Mouse (Mus musculus): ENCODE data around the gene Zxdb. TPM values are rescaled to one million over a fixed set of nuclear protein-coding genes. Genes with fewer than 3 reads are reported as not detected.

Gene Zxdb
- polyA plus RNA-seq, 1 experiment from 2014 or later, result 2.4 TPM

DNA sequence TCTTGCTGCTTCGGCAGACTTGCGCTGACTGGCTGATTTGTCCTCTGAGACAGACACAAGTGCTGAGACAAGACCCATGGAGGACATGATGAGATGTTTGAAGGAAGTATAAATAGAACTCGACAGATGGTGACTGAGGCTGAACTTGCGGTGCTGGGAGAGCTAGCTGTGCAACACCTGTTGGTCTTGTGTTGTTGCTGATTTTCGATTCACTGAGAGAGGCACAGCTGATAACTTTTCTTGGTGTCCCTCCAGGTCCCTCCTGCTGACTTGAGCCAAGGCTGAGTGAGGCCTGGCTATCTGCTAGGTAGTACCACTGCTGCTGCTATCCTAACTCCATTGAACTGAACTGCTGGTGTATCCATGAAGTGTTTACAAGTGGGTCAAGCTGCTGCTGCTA lies 29.4 kb downstream of the Zxdb start:
- ATAC-seq (replicated peaks; ENCODE audit: low FRiP score, low TSS enrichment, low read depth), result no peak
- Histone ChIP-seq H3K9me3 (ENCODE audit: control insufficient read depth, low read length) (no peaks in the 10 kb centered on the region), H3K4me2 (ENCODE audit: low read length) (no peak overlapping the region), H3K36me3 (ENCODE audit: control insufficient read depth, insufficient read depth, low read length) (no peaks in the 10 kb centered on the region), H3K4me3 (ENCODE audit: low read depth, low read length) (no peak overlapping the region), H3K27ac (ENCODE audit: low read depth) (no peak overlapping the region), H3K4me1 (replicated peaks; ENCODE audit: control insufficient read depth, insufficient read depth, low read length) (no peaks in the 10 kb centered on the region), H3K9ac (ENCODE audit: low read length) (no peak overlapping the region), H3K27me3 (replicated peaks; ENCODE audit: control insufficient read depth, insufficient read depth, low read length) (no peaks in the 10 kb centered on the region)
- no peak for DNase-seq (ENCODE audit: low spot score)
- 84% methylated on average over 5 of the region's 5 CpGs for WGBS

DNA sequence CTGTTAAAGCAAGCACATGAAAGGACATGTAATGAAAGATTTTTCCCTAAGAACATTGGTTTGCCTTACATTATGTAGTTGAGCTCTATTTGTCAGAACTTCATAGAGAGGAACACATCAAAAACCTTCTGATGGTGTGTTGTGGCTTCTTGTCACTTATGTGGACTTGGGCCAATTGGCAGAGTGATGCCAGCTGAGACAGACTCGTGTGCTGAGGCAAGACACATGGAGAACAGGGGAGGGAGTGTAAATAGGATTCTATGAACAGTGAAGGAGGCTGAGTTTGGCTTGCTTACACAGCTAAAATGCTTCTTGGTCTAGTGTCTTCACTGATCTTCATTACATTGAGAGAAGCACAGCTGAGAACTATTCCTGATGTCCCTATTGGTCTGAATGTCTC lies 35.6 kb downstream of the Zxdb start:
- DNase-seq (ENCODE audit: low spot score), result no peak
- H3K27ac ChIP-seq (ENCODE audit: low read depth), result no peak overlapping the region
- WGBS, result 50% methylated on average over 1 of the region's 1 CpGs
- H3K4me3 ChIP-seq (ENCODE audit: low read depth, low read length), result no peak overlapping the region
- ATAC-seq (replicated peaks; ENCODE audit: low FRiP score, low TSS enrichment, low read depth), result no peak
- H3K27me3 ChIP-seq (replicated peaks; ENCODE audit: control insufficient read depth, insufficient read depth, low read length), result no peaks in the 10 kb centered on the region
- H3K4me1 ChIP-seq (replicated peaks; ENCODE audit: control insufficient read depth, insufficient read depth, low read length), result no peaks in the 10 kb centered on the region
- no peak overlapping the region for H3K4me2 ChIP-seq (ENCODE audit: low read length)
- H3K36me3 ChIP-seq (ENCODE audit: control insufficient read depth, insufficient read depth, low read length), result no peaks in the 10 kb centered on the region
- H3K9ac ChIP-seq (ENCODE audit: low read length), result no peak overlapping the region
- no peaks in the 10 kb centered on the region for H3K9me3 ChIP-seq (ENCODE audit: control insufficient read depth, low read length)

DNA sequence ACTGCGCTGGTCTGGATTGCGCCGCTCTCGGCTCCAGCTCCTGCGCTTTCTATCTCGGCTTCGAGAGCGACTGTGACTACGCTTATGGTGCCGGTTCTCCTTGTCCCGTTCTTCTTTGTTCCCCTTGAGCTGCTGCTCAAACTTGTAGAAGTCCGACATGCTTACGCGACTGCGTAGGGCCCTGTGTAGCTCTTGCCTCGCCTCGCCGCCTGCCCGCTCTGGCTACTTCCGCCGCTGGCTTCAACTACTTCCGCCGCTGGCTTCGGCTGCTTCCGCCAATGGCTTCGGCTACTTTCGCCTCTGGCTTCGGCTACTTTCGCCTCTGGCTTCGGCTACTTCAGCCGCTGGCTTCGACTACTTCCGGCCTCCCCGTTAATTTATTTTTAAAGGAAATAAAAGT lies 49.5 kb downstream of the Zxdb start:
- Histone ChIP-seq H3K4me2 (ENCODE audit: low read length) (no peak overlapping the region), H3K36me3 (ENCODE audit: control insufficient read depth, insufficient read depth, low read length) (no peaks in the 10 kb centered on the region), H3K9me3 (ENCODE audit: control insufficient read depth, low read length) (no peaks in the 10 kb centered on the region), H3K9ac (ENCODE audit: low read length) (no peak overlapping the region), H3K4me1 (replicated peaks; ENCODE audit: control insufficient read depth, insufficient read depth, low read length) (no peaks in the 10 kb centered on the region), H3K4me3 (ENCODE audit: low read depth, low read length) (no peak overlapping the region), H3K27ac (ENCODE audit: low read depth) (no peak overlapping the region), H3K27me3 (replicated peaks; ENCODE audit: control insufficient read depth, insufficient read depth, low read length) (no peaks in the 10 kb centered on the region)
- WGBS, result 96% methylated on average over 34 of the region's 34 CpGs
- no peak for ATAC-seq (replicated peaks; ENCODE audit: low FRiP score, low TSS enrichment, low read depth)
- no peak for DNase-seq (ENCODE audit: low spot score)

Other genes starting within 250 kb of the Zxdb start
- 532 and 591 TPM in 2 replicates for gene Maged1, start 182.4 kb upstream of the Zxdb start, polyA plus RNA-seq (2014; fragmentation: Nextera tagmentation; extraction: Ambion mirVana)
- 6.5 and 6.9 TPM in 2 replicates for gene Gspt2, start 88.5 kb upstream of the Zxdb start, polyA plus RNA-seq (2014; fragmentation: Nextera tagmentation; extraction: Ambion mirVana)